Mouse (Mus musculus) heart, postnatal 36 days (tissue): ENCODE results near the gene Vps13d. TPM values are rescaled to one million over a fixed set of nuclear protein-coding genes. Genes with fewer than 3 reads are reported as not detected.

Experiments
- DNase-seq, 2 experiments: peaks; one replicate each; pipeline ENCODE4 v3.0.0; 2021 to 2022
- intact Hi-C: fragments of 180-260 bp; cut with DNase I; formaldehyde crosslinking; loops from one replicate; pipeline ENCODE4 v1.15.1; 2025
- total RNA-seq, 2 experiments: library from RNA; stranded (reverse); gene quantifications; 2 replicates each; pipeline ENCODE4 v1.2.3; 2021

The Vps13d gene
- total RNA-seq, 2 experiments from 2014 or later, result 70.1 to 73.5 TPM

- intact Hi-C loops, result no loop called here
- no peak for DNase-seq
Observed at GRCm38 (mm10) chr4:145161243-145161642, 33.6 kb downstream of the Vps13d start.

GRCm38 (mm10) chr4:145155956-145156355 lies 38.8 kb downstream of the Vps13d start:
- intact Hi-C loops, result loop anchor here (1.0 to 10.0 kb wide), 3 partner anchors 131 to 391 kb away; no protein-coding TSS in a partner anchor
- peak; percentile 56 to 63 for DNase-seq

DNA sequence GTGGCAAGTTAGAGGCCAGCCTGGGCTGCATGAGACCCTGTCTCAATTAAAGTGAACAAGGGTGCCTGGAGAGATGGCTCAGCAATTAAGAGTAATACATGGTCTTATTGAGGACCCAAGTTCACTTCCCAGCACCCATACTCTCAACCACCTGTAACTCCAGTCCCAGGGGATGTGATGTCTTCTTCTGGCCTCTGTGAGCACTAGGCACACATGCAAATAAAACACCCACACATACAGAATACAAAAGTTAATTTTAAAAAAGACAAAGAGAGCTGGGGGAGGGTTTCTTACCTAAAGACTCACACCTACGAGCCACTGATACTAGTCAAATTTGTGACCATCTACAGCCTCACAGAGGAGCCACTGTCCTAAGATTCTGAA lies 43.7 kb downstream of the Vps13d start:
- DNase-seq, result no peak
- intact Hi-C loops, result loop anchor here (10.0 kb wide), 1 partner anchor 386 kb away; no protein-coding TSS in a partner anchor

- intact Hi-C loops, result loop anchor here (10.0 kb wide), 1 partner anchor 386 kb away; no protein-coding TSS in a partner anchor
- no peak for DNase-seq
Observed at GRCm38 (mm10) chr4:145150345-145151102, 44.3 kb downstream of the Vps13d start.

- no peak for DNase-seq
- intact Hi-C loops, result no loop called here
Observed at GRCm38 (mm10) chr4:145147006-145147961, 47.5 kb downstream of the Vps13d start.

DNA sequence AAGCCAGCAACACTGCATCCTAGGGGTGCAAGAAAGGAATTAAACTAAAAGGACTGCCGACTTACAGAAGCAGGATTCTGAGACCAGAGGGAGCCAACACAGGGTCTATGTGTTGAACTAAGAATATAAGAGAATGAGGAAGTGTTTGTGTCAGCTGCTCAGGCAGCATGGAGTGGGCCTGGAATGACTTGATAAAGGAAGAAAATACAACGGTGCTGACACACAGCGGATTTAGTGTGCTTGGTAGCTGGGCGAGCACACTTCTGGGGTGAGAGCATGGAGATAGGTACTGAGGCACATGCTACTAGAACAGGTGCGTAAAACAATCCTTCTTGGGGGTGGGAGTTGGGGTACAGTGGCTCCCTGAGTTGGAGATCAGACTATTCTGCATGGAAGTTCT lies 51.3 kb downstream of the Vps13d start:
- no peak for DNase-seq
- intact Hi-C loops, result no loop called here

DNA sequence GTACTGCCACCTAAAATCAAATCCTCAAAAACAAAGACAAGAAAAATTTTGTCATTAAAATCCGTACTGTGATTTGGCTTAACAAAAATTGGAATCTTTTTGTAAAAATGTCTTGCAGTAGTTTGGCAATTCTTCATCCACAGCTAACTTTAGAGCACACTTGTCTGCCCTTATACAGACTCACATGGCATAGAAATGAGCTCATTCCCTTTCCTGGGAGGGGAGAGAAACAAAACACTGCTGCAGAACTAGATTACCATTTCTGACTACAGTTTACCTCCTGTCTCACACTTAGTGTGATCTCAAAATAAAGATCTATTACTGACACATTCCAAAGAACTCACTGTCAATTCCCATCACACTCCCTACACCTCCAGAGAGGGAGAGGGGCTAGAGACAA lies 58.1 kb downstream of the Vps13d start:
- no peak for DNase-seq
- intact Hi-C loops, result no loop called here

- no peak for DNase-seq
- intact Hi-C loops, result no loop called here
Observed at GRCm38 (mm10) chr4:145135473-145135872, 59.3 kb downstream of the Vps13d start.

- intact Hi-C loops, result no loop called here
- DNase-seq, result no peak
Observed at GRCm38 (mm10) chr4:145130772-145131171, 64.0 kb downstream of the Vps13d start.

DNA sequence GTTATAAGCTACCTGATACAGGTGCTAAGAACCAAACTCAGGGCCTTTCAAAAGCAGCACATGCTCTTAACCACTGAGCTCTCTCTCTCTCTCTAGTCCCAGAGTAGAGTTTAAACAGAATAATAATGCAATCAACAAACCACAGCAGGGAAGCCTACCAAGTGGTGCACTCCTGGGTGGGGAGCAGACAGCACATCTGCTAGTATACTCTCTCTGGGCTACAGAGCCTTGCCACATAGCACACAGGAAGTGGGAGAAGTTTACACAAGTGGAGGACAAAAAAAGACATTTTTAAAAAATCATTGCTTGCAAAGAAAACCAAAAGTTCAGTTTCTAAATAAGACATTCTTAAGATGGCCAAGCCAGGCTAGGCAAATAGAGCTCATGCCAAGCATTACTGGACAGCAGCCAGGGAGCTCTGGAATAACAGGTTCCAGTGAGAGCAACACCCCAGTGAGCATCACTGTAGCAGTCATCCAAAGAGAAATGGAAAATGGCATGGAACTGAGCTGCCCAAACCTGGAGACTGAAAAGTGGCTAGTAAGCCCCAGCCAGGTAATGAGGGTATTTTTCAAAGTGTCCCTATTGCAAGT lies 64.8 kb downstream of the Vps13d start:
- DNase-seq, result peak; percentile 62 to 65
- intact Hi-C loops, result loop anchor here (5.0 to 10.0 kb wide), 2 partner anchors 238 to 365 kb away; partner anchors contain the start of gene Dhrs3

DNA sequence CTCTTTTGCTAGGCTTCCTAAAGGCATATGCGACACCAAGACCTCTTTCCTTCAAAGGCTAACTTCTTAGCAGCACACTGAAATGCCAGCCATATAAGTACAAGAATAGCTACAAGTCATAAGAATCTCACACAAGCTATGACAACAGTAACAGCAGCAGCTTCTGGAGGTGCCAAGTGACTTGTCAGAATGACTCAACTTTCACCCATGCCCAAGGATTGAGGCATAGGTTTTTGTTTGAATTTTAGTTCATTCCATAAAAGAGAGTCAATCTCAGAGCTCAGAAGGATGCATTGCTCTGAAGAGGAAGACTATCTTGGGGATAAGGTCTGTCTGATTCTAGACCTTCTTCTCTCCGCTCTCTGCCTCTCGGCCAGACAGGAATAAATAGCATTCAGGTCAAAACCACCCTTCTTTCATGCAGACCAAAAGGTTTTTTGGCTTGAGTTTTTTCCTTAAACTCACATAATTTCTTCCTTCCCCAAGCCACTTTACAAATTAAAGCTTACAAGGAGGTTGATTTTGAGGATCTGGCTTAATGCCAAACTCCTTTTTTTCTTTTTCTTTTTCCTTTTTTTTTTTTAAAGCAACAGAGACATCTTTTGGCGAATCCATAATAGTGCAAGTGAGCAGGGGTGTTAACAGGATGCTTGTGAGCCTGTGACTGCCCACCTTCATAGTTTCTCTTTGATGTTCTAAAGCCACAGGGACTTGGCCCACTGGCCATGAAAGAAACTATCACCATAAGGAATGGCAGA lies 69.2 kb downstream of the Vps13d start:
- DNase-seq, result no peak
- intact Hi-C loops, result loop anchor here (5.0 to 10.0 kb wide), 2 partner anchors 233 to 361 kb away; partner anchors contain the start of gene Dhrs3

DNA sequence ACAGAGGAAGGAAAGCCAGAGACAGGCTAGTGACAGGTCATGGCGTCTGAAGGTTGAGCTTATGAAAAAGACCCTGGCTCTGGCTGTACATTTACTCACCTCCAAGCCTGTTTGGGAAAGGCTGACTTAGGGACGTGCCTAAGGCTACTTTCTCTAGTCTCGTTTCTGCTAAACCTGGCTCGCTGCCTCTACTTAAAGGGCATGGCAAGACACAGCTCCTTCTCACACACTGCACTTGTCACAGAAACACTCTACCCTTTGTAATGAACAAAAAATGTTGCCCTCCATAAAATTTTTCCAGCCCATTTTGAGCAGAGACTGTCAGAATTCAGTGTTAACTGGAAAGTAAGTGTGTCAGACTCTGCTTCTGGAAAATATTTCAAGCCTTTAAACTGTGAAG lies 70.4 kb downstream of the Vps13d start:
- intact Hi-C loops, result loop anchor here (10.0 kb wide), 1 partner anchor 360 kb away; no protein-coding TSS in a partner anchor

DNA sequence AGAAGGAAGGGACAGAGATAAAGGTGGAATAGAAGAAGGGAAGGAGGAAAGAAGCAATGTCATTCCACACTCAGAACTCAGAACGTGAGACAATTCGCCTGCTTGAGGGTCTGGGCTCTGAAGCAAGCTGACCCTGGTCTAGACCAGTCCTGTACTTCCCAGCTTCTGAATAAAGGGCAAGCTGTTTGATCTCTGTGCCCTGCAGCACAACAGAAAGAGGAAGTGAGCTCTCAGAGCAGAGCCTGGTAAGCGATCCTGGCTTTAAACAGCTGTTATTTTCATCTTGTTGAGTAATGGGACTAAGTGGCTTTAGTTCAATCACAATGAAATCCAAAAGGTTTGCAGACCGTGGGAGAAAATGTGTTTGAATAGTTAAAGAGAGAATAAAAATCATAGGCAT lies 83.2 kb downstream of the Vps13d start:
- DNase-seq, result no peak
- intact Hi-C loops, result no loop called here

More for the DNA sequence above, 70.4 kb downstream of the Vps13d start:
- no peak for DNase-seq

DNA sequence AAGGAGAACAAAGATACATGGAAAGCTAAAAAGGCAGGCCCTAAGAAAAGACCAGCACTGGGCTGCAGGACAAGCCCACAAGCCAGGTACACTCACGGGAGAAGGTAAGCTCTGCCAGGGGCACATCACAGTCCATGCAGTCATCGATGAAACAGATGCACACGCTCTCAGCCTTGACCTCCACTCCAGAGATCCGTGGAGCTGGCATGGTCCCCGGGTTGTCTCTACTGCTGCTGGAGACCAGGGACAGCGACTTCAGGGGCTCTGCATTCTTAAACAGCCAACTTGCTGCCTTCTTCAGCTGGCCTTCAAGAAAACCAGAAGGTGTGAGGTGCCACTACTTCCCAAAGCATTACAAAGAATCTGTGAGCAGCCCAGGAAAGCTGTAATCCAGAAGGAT lies 84.1 kb downstream of the Vps13d start:
- intact Hi-C loops, result no loop called here

GRCm38 (mm10) chr4:145106796-145107195 lies 88.0 kb downstream of the Vps13d start:
- intact Hi-C loops, result no loop called here
- no peak for DNase-seq

More for the DNA sequence above, 84.1 kb downstream of the Vps13d start:
- DNase-seq, result no peak

- DNase-seq, result no peak
- intact Hi-C loops, result no loop called here
Observed at GRCm38 (mm10) chr4:145105319-145105718, 89.5 kb downstream of the Vps13d start.

GRCm38 (mm10) chr4:145104917-145105316 lies 89.9 kb downstream of the Vps13d start:
- no peak for DNase-seq
- intact Hi-C loops, result no loop called here

- intact Hi-C loops, result no loop called here
Observed at GRCm38 (mm10) chr4:145103617-145104016, 91.2 kb downstream of the Vps13d start.

DNA sequence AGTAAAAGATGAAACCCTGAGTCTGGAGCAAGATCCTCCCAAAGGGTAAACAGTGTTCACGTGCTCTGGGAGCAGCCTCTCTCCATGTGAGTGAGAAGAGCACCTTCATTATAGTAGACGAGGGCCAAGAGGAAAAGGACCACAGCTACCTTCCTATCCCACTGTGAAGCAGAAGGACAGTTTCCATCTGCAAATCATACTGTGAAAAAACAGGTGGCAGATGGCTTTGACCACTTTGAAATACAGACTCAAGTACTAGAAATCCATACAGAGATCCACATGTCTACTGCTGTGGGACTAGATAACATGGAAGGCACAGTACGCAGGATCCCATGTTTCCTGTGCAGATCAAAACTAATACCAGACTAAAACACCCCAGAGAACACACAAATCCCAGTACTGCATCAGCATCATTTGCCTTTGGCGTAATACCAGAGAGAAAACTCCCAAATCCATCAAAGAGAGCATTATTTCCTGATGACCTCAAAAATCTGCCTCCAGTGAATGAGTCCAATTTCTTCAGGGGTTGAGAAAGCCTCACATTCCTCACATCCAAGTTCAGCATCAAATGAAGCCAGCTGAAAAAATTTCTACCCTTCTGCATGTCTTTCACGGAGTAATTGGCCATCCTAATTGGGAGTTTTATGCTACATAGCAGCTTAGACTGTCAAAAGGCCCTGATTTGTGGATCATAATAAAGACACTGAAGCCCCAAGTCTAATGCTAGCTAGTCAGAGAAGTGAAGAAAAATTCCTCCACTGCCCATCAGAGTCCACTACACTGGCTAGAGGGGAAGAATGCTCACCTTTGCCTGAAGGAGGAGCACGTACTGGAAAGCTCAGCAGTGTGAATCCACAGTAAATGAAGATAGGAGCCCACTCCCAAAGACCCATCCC lies 92.7 kb downstream of the Vps13d start:
- DNase-seq, result no peak
- intact Hi-C loops, result no loop called here

More at GRCm38 (mm10) chr4:145103617-145104016, 91.2 kb downstream of the Vps13d start:
- DNase-seq, result no peak
